Mouse (Mus musculus) embryonic facial prominence, embryonic 13.5 days (tissue): ENCODE data around the gene Pla2g3. TPM values are rescaled to one million over a fixed set of nuclear protein-coding genes. Genes with fewer than 3 reads are reported as not detected.

Experiments
- ATAC-seq: fragments of 200-750 bp; cut with Nextera tagmentation; 2 replicates; pipeline ENCODE4 v1.8.0; 2017; ENCODE audit warnings: low read depth; ENCODE audit not compliant: insufficient number of reproducible peaks, insufficient read depth, low FRiP score, low TSS enrichment
- H3K27ac ChIP-seq: fragments of 300-500 bp; sonication (generic); 2 replicates; pipeline ENCODE4 v1.5.1; 2015; ENCODE audit warnings: moderate library complexity, mild to moderate bottlenecking, inconsistent platforms
- H3K27me3 ChIP-seq: fragments of 300-500 bp; sonication (generic); 2 replicates; pipeline ENCODE4 v1.6.1; 2015; ENCODE audit warnings: mild to moderate bottlenecking, inconsistent platforms
- H3K36me3 ChIP-seq: fragments of 300-500 bp; sonication (generic); 2 replicates; pipeline ENCODE4 v1.6.1; 2015; ENCODE audit warnings: mild to moderate bottlenecking, inconsistent platforms
- H3K4me1 ChIP-seq: fragments of 300-500 bp; sonication (generic); 2 replicates; pipeline ENCODE4 v1.6.1; 2015; ENCODE audit warnings: inconsistent platforms
- H3K4me2 ChIP-seq: fragments of 300-500 bp; sonication (generic); 2 replicates; pipeline ENCODE4 v1.6.1; 2015; ENCODE audit warnings: moderate library complexity, mild to moderate bottlenecking, inconsistent platforms
- H3K4me3 ChIP-seq: fragments of 300-500 bp; sonication (generic); 2 replicates; pipeline ENCODE4 v1.5.1; 2015; ENCODE audit warnings: mild to moderate bottlenecking, inconsistent platforms
- H3K9ac ChIP-seq: fragments of 300-500 bp; sonication (generic); 2 replicates; pipeline ENCODE4 v1.6.1; 2015; ENCODE audit warnings: mild to moderate bottlenecking, inconsistent platforms
- H3K9me3 ChIP-seq: fragments of 300-500 bp; sonication (generic); 2 replicates; pipeline ENCODE4 v1.6.1; 2016; ENCODE audit warnings: inconsistent platforms
- WGBS: fragments of 180-500 bp; shearing (Covaris S2); methylation state at CpG from one replicate; pipeline ENCODE4 v1.1.7; 2015; ENCODE audit warnings: mixed read lengths; 5-methylcytosine and 5-hydroxymethylcytosine counted together
- polyA plus RNA-seq: library from polyadenylated mRNA; unstranded; fragments of >200 nt; fragmentation: Nextera tagmentation; extraction: Ambion mirVana; gene quantifications from 2 replicates; pipeline ENCODE4 v1.2.1, GENCODE M21; 2015

The Pla2g3 gene
- polyA plus RNA-seq, 1 experiment from 2014 or later, result 0.60 TPM

DNA sequence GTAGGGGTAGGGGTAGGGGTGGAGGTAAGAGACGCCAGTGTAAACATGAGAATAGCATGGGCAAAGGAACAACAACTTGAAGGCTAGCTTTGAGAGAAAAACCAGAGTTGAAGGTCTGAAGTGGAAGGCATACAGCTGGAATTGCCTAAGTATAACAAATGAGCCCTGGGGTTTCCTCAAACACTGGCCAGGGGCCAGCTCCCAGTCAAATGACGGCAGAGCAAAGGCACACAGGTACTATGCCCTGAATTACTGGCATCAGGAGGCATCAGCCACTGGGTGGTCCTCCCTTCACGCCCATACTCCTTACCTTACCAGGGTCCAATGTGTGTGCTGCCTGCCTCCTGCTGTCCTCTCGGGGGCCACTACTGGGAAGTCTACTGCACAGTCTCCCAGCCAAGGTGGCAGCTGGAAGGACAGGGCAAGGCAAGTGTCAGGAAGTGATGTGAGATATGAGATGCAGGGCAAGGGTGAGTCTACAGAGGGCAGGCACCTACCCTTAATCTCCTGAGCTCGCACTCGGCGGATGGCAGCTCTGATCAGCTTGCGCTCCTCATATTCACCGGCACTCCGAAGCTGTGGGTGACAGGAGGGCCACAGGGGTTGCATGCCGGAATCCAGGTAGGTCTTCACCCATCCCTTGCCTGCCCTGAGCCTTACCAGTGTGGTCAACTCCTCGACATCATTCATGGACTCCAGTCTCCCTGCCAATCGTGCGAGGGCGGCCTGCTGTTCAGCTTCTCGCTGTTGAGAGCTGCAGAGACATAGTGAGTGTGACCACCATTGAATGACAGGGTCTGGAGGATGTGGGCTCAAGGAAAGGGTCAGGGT is 44.2 kb downstream of the Pla2g3 start:
- H3K9ac ChIP-seq, result no peak overlapping the region
- WGBS, result 92% methylated on average over 16 of the region's 16 CpGs
- no peaks in the 10 kb centered on the region for H3K27me3 ChIP-seq
- H3K27ac ChIP-seq, result no peak overlapping the region
- no peak overlapping the region for H3K4me2 ChIP-seq
- H3K9me3 ChIP-seq, result no peaks in the 10 kb centered on the region
- H3K36me3 ChIP-seq, result peaks cover 74% of the 10 kb centered on the region
- peaks cover 23% of the 10 kb centered on the region for H3K4me1 ChIP-seq
- ATAC-seq, result no peak
- H3K4me3 ChIP-seq, result no peak overlapping the region

- Histone ChIP-seq H3K9me3 (no peaks in the 10 kb centered on the region), H3K9ac (peak overlapping the region; percentile 60; the same call in 1 of the 2 replicates), H3K27me3 (no peaks in the 10 kb centered on the region), H3K4me2 (no peak overlapping the region), H3K27ac (no peak overlapping the region), H3K36me3 (peaks cover 62% of the 10 kb centered on the region), H3K4me3 (no peak overlapping the region), H3K4me1 (peaks cover 34% of the 10 kb centered on the region)
- 89% methylated on average over 17 of the region's 17 CpGs for WGBS
- no peak for ATAC-seq
Observed at GRCm38 (mm10) chr11:3533406-3533932, 45.4 kb downstream of the Pla2g3 start.

GRCm38 (mm10) chr11:3534956-3535355 is 46.9 kb downstream of the Pla2g3 start:
- Histone ChIP-seq H3K9ac (peak overlapping the region; percentile 79), H3K4me2 (peak overlapping the region; percentile 79), H3K27ac (peak overlapping the region; percentile 96), H3K9me3 (no peaks in the 10 kb centered on the region), H3K36me3 (peaks cover 47% of the 10 kb centered on the region), H3K4me3 (peak overlapping the region; percentile 52), H3K4me1 (peaks cover 37% of the 10 kb centered on the region), H3K27me3 (no peaks in the 10 kb centered on the region)
- WGBS, result 8% methylated on average over 8 of the region's 8 CpGs
- no peak for ATAC-seq

DNA sequence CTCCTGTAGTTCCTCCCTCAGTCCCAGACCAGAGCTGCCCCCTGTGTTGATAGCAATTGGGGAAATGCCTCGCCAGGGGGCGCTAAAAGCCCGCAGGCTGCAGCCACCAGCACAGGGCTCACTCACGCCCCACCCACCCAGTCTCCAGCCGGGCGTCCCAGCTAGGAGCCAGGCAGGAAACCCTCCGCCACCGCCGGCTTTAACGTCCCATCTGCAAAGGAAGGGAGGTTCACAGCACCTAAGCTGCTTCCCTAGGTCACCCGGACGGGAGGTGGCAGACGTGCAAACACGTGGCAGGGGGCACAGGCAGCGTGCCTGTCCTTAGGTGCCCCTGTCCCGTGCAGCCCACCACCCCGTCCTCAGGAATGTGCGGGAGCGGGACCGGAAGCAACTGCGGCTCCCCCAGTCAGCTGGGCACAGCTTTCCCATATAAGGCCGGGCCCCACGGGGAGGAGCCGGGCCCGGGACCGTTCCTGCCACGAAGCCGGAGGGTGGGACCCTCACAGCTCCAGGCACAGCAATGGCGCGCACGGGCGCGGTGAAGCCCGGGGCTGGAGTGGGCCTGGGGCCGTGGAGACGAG is 47.4 kb downstream of the Pla2g3 start:
- Histone ChIP-seq H3K4me2 (peak overlapping the region; percentile 79), H3K9me3 (no peaks in the 10 kb centered on the region), H3K4me3 (peak overlapping the region; percentile 52), H3K4me1 (peaks cover 37% of the 10 kb centered on the region), H3K9ac (peak overlapping the region; percentile 79), H3K27me3 (no peaks in the 10 kb centered on the region), H3K36me3 (peaks cover 42% of the 10 kb centered on the region), H3K27ac (peak overlapping the region; percentile 96)
- ATAC-seq, result peak; percentile 80
- WGBS, result under 1% methylated on average over 36 of the region's 36 CpGs

DNA sequence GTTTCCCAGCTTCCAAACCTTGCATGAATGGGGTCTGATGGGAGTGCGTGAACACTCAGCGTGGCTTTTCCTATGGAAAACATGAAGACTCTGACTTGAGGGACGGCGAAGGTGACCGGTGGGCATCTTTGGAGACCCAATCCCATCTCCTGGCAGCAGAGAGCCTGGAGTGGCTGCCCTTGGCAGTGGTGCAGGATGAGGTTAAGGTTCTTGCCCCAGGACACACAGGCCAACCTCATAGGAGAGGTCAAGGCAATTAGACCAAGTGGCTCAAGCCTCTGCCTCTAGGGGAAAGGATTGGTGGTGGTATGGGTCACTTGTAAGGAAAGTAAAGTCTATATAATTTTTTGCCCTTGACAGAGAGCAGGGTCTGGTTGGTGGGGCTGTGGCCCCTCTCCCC is 48.0 kb downstream of the Pla2g3 start:
- peaks cover 36% of the 10 kb centered on the region for H3K36me3 ChIP-seq
- peak overlapping the region; percentile 52 for H3K4me3 ChIP-seq
- ATAC-seq, result no peak
- no peaks in the 10 kb centered on the region for H3K27me3 ChIP-seq
- peak overlapping the region; percentile 96 for H3K27ac ChIP-seq
- 38% methylated on average over 5 of the region's 5 CpGs for WGBS
- peak overlapping the region; percentile 79 for H3K9ac ChIP-seq
- peak overlapping the region; percentile 79 for H3K4me2 ChIP-seq
- H3K9me3 ChIP-seq, result no peaks in the 10 kb centered on the region
- peaks cover 37% of the 10 kb centered on the region for H3K4me1 ChIP-seq

DNA sequence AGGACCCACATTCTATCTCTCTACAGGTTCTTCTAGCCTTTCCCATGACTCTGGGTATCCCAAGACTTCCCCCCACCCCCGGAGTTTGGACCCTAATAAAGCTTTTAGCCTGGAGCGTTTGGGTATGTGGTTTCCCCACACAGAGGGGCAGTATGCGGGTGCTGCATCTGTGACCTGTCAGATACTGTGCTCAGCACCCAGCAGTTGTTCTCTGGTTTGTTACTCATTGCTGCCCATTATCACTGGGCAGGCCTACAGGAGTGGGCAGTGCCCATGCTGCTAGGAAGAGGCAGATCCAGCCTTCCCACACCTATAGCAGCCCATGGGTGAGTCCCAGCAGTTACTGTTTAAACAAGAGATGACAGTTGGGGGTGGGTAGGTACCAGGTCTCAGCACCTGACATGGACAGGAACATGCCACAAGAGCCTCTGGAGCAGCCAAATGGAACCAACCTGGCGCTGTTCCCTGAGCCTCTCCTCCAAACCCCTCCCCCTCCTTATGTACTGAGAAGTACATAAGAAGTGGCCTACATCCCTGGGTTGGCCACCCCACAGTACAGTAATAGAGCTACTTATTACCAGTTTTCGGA is 48.8 kb downstream of the Pla2g3 start:
- H3K27ac ChIP-seq, result no peak overlapping the region
- no peaks in the 10 kb centered on the region for H3K9me3 ChIP-seq
- peak overlapping the region; percentile 79 for H3K4me2 ChIP-seq
- peaks cover 37% of the 10 kb centered on the region for H3K4me1 ChIP-seq
- 92% methylated on average over 5 of the region's 5 CpGs for WGBS
- H3K27me3 ChIP-seq, result no peaks in the 10 kb centered on the region
- H3K9ac ChIP-seq, result no peak overlapping the region
- H3K36me3 ChIP-seq, result peaks cover 29% of the 10 kb centered on the region
- no peak for ATAC-seq
- no peak overlapping the region for H3K4me3 ChIP-seq

DNA sequence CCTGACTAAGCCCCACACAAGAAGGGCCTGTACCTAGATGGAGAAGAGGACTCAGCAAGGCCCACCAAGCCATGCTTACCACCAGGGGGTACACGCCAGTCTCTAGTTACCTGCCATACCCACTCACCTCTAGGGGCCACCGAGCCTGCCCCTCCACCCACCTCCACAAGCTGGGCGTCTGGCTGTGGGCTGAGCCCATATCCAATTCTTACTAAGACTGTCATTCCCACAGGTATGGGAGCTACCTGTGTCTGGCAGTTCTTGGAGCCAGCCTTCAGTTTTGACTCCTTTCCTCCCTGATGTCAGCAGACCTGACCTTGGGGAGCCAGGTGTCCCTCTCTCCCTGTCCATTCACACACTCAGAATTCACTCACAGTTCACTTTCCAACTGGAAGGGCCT is 49.6 kb downstream of the Pla2g3 start:
- 79% methylated on average over 3 of the region's 3 CpGs for WGBS
- Histone ChIP-seq H3K4me2 (peak overlapping the region; percentile 79), H3K27me3 (no peaks in the 10 kb centered on the region), H3K4me1 (peaks cover 39% of the 10 kb centered on the region), H3K9me3 (no peaks in the 10 kb centered on the region), H3K27ac (no peak overlapping the region), H3K9ac (no peak overlapping the region), H3K36me3 (peaks cover 20% of the 10 kb centered on the region), H3K4me3 (peak overlapping the region; percentile 67)
- ATAC-seq, result no peak

DNA sequence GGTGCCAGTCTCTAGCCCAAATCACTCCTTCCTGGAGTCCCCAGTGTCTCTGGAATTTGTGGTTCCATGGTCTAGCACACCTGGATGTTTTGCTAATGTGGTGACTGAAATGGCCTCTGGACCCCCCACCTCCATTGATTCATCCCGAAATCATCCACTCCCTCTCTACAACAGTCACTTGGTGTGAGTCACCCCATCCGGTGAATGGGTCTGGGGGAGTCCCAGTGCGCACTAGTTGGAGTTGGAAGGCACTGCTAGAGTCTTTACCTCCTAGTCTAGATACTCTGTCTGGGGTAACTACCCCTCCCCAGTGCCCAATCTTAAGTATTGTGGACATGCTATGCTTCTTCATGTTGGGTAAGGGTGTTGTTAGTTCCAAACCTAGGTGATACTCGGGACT is 50.3 kb downstream of the Pla2g3 start:
- Histone ChIP-seq H3K27me3 (no peaks in the 10 kb centered on the region), H3K4me3 (peak overlapping the region; percentile 67), H3K4me2 (peak overlapping the region; percentile 79), H3K9ac (peak overlapping the region; percentile 82), H3K9me3 (no peaks in the 10 kb centered on the region), H3K36me3 (peaks cover 13% of the 10 kb centered on the region), H3K27ac (no peak overlapping the region), H3K4me1 (peaks cover 45% of the 10 kb centered on the region)
- no peak for ATAC-seq
- WGBS, result 68% methylated on average over 4 of the region's 4 CpGs

GRCm38 (mm10) chr11:3539111-3539825 is 51.2 kb downstream of the Pla2g3 start:
- peaks cover 46% of the 10 kb centered on the region for H3K4me1 ChIP-seq

DNA sequence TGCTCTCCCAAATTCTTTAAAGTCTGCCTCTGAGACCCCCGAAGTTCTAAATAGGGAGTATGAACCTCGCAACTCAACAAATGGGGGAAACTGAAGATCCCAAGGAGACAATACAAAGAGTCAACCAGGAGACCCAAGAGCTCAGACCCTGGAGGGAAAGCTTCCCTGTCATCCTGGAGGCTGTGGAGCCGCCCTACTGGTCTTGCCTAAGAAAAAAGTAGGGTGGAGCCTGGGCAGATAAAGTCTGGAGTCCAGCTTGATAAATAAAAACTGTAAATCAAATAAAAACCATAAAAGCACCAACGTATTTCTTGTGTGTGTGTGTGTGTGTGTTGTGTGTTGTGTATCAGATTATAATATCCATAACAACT is 51.7 kb downstream of the Pla2g3 start:
- Histone ChIP-seq H3K27ac (no peak overlapping the region), H3K9me3 (no peaks in the 10 kb centered on the region)
- ATAC-seq, result no peak

More at GRCm38 (mm10) chr11:3539111-3539825, 51.2 kb downstream of the Pla2g3 start:
- Histone ChIP-seq H3K9me3 (no peaks in the 10 kb centered on the region), H3K4me2 (peak overlapping the region; percentile 79), H3K9ac (peak overlapping the region; percentile 82), H3K4me3 (peak overlapping the region; percentile 67), H3K36me3 (0 out of 2 replicates have a peak, but pooled peaks cover 4% of the 10 kb centered on the region), H3K27me3 (no peaks in the 10 kb centered on the region), H3K27ac (peak overlapping the region; percentile 48)
- WGBS, result 4% methylated on average over 33 of the region's 33 CpGs
- ATAC-seq, result peak; percentile 90

More for the DNA sequence above, 51.7 kb downstream of the Pla2g3 start:
- Histone ChIP-seq H3K9ac (peak overlapping the region; percentile 82), H3K36me3 (0 out of 2 replicates have a peak, but pooled peaks cover 4% of the 10 kb centered on the region), H3K4me1 (peaks cover 44% of the 10 kb centered on the region), H3K4me2 (peak overlapping the region; percentile 79), H3K27me3 (no peaks in the 10 kb centered on the region), H3K4me3 (peak overlapping the region; percentile 67)
- 73% methylated on average over 4 of the region's 4 CpGs for WGBS
